Mouse (Mus musculus): ENCODE measurements around the gene Exoc8. TPM values are rescaled to one million over a fixed set of nuclear protein-coding genes. Genes with fewer than 3 reads are reported as not detected.

Exoc8 gene
- polyA plus RNA-seq, 1 experiment from 2014 or later = 5.9 TPM

GRCm38 (mm10) chr8:124929006-124929405 lies 31.5 kb upstream of the Exoc8 start:
- H3K4me3 ChIP-seq (ENCODE audit: low read depth, low read length) = no peak overlapping the region
- H3K27ac ChIP-seq (ENCODE audit: low read depth, low read length) = no peak overlapping the region
- 88% methylated on average over 11 of the region's 11 CpGs for WGBS
- H3K9ac ChIP-seq (ENCODE audit: low read length) = no peak overlapping the region
- no peak for ATAC-seq
- no peaks in the 10 kb centered on the region for H3K27me3 ChIP-seq (replicated peaks; ENCODE audit: control insufficient read depth, insufficient read depth, low read length)
- no peaks in the 10 kb centered on the region for H3K36me3 ChIP-seq (ENCODE audit: control insufficient read depth, insufficient read depth, low read length)
- H3K4me2 ChIP-seq (ENCODE audit: low read length) = no peak overlapping the region
- no peaks in the 10 kb centered on the region for H3K9me3 ChIP-seq (replicated peaks; ENCODE audit: control insufficient read depth, low read length)
- no peaks in the 10 kb centered on the region for H3K4me1 ChIP-seq (ENCODE audit: control insufficient read depth, insufficient read depth, low read length)
- no peak for DNase-seq (ENCODE audit: low spot score)

- DNase-seq (ENCODE audit: low spot score) (no peak), ATAC-seq (no peak)
- 86% methylated on average over 10 of the region's 10 CpGs for WGBS
- Histone ChIP-seq H3K9me3 (replicated peaks; ENCODE audit: control insufficient read depth, low read length) (no peaks in the 10 kb centered on the region), H3K4me1 (ENCODE audit: control insufficient read depth, insufficient read depth, low read length) (no peaks in the 10 kb centered on the region), H3K4me3 (ENCODE audit: low read depth, low read length) (no peak overlapping the region), H3K27me3 (replicated peaks; ENCODE audit: control insufficient read depth, insufficient read depth, low read length) (no peaks in the 10 kb centered on the region), H3K9ac (ENCODE audit: low read length) (no peak overlapping the region), H3K36me3 (ENCODE audit: control insufficient read depth, insufficient read depth, low read length) (no peaks in the 10 kb centered on the region), H3K27ac (ENCODE audit: low read depth, low read length) (no peak overlapping the region), H3K4me2 (ENCODE audit: low read length) (no peak overlapping the region)
These were observed 28.9 kb upstream of the Exoc8 start for GRCm38 (mm10) chr8:124926351-124926771.

GRCm38 (mm10) chr8:124925544-124926266 lies 28.2 kb upstream of the Exoc8 start:
- Histone ChIP-seq H3K9me3 (replicated peaks; ENCODE audit: control insufficient read depth, low read length) (no peaks in the 10 kb centered on the region), H3K27ac (ENCODE audit: low read depth, low read length) (no peak overlapping the region), H3K36me3 (ENCODE audit: control insufficient read depth, insufficient read depth, low read length) (no peaks in the 10 kb centered on the region), H3K9ac (ENCODE audit: low read length) (no peak overlapping the region), H3K4me1 (ENCODE audit: control insufficient read depth, insufficient read depth, low read length) (no peaks in the 10 kb centered on the region), H3K27me3 (replicated peaks; ENCODE audit: control insufficient read depth, insufficient read depth, low read length) (no peaks in the 10 kb centered on the region), H3K4me3 (ENCODE audit: low read depth, low read length) (no peak overlapping the region), H3K4me2 (ENCODE audit: low read length) (no peak overlapping the region)
- WGBS = 92% methylated on average over 14 of the region's 14 CpGs
- ATAC-seq = no peak
- DNase-seq (ENCODE audit: low spot score) = no peak

GRCm38 (mm10) chr8:124923971-124924652 lies 26.6 kb upstream of the Exoc8 start:
- no peaks in the 10 kb centered on the region for H3K36me3 ChIP-seq (ENCODE audit: control insufficient read depth, insufficient read depth, low read length)
- ATAC-seq = no peak

GRCm38 (mm10) chr8:124922490-124923089 lies 25.1 kb upstream of the Exoc8 start:
- H3K27ac ChIP-seq (ENCODE audit: low read depth, low read length) = no peak overlapping the region
- H3K9ac ChIP-seq (ENCODE audit: low read length) = no peak overlapping the region
- H3K4me3 ChIP-seq (ENCODE audit: low read depth, low read length) = no peak overlapping the region
- H3K9me3 ChIP-seq (replicated peaks; ENCODE audit: control insufficient read depth, low read length) = no peaks in the 10 kb centered on the region
- no peaks in the 10 kb centered on the region for H3K36me3 ChIP-seq (ENCODE audit: control insufficient read depth, insufficient read depth, low read length)
- WGBS = 88% methylated on average over 11 of the region's 11 CpGs
- H3K27me3 ChIP-seq (replicated peaks; ENCODE audit: control insufficient read depth, insufficient read depth, low read length) = no peaks in the 10 kb centered on the region
- DNase-seq (ENCODE audit: low spot score) (no peak), ATAC-seq (no peak)
- H3K4me2 ChIP-seq (ENCODE audit: low read length) = no peak overlapping the region
- no peaks in the 10 kb centered on the region for H3K4me1 ChIP-seq (ENCODE audit: control insufficient read depth, insufficient read depth, low read length)

More at GRCm38 (mm10) chr8:124923971-124924652, 26.6 kb upstream of the Exoc8 start:
- WGBS = 91% methylated on average over 15 of the region's 15 CpGs
- no peak for DNase-seq (ENCODE audit: low spot score)
- no peaks in the 10 kb centered on the region for H3K9me3 ChIP-seq (replicated peaks; ENCODE audit: control insufficient read depth, low read length)
- H3K4me3 ChIP-seq (ENCODE audit: low read depth, low read length) = no peak overlapping the region
- H3K27me3 ChIP-seq (replicated peaks; ENCODE audit: control insufficient read depth, insufficient read depth, low read length) = no peaks in the 10 kb centered on the region
- H3K4me1 ChIP-seq (ENCODE audit: control insufficient read depth, insufficient read depth, low read length) = no peaks in the 10 kb centered on the region
- H3K27ac ChIP-seq (ENCODE audit: low read depth, low read length) = no peak overlapping the region
- H3K9ac ChIP-seq (ENCODE audit: low read length) = no peak overlapping the region
- no peak overlapping the region for H3K4me2 ChIP-seq (ENCODE audit: low read length)

GRCm38 (mm10) chr8:124921369-124922279 lies 24.1 kb upstream of the Exoc8 start:
- Histone ChIP-seq H3K27me3 (replicated peaks; ENCODE audit: control insufficient read depth, insufficient read depth, low read length) (no peaks in the 10 kb centered on the region), H3K4me2 (ENCODE audit: low read length) (no peak overlapping the region), H3K4me1 (ENCODE audit: control insufficient read depth, insufficient read depth, low read length) (no peaks in the 10 kb centered on the region), H3K27ac (ENCODE audit: low read depth, low read length) (no peak overlapping the region), H3K9ac (ENCODE audit: low read length) (no peak overlapping the region), H3K9me3 (replicated peaks; ENCODE audit: control insufficient read depth, low read length) (no peaks in the 10 kb centered on the region), H3K36me3 (ENCODE audit: control insufficient read depth, insufficient read depth, low read length) (no peaks in the 10 kb centered on the region), H3K4me3 (ENCODE audit: low read depth, low read length) (no peak overlapping the region)
- ATAC-seq = no peak
- 88% methylated on average over 18 of the region's 18 CpGs for WGBS
- no peak for DNase-seq (ENCODE audit: low spot score)

- peaks cover 25% of the 10 kb centered on the region for H3K36me3 ChIP-seq (ENCODE audit: control insufficient read depth, insufficient read depth, low read length)
- H3K4me1 ChIP-seq (ENCODE audit: control insufficient read depth, insufficient read depth, low read length) = no peaks in the 10 kb centered on the region
- H3K4me2 ChIP-seq (ENCODE audit: low read length) = no peak overlapping the region
- no peak overlapping the region for H3K4me3 ChIP-seq (ENCODE audit: low read depth, low read length)
- WGBS = 76% methylated on average over 18 of the region's 18 CpGs
- DNase-seq (ENCODE audit: low spot score) = no peak
- H3K27me3 ChIP-seq (replicated peaks; ENCODE audit: control insufficient read depth, insufficient read depth, low read length) = no peaks in the 10 kb centered on the region
- H3K9ac ChIP-seq (ENCODE audit: low read length) = no peak overlapping the region
- no peak overlapping the region for H3K27ac ChIP-seq (ENCODE audit: low read depth, low read length)
- no peaks in the 10 kb centered on the region for H3K9me3 ChIP-seq (replicated peaks; ENCODE audit: control insufficient read depth, low read length)
- no peak for ATAC-seq
These were observed 20.4 kb upstream of the Exoc8 start for GRCm38 (mm10) chr8:124917741-124918484.

GRCm38 (mm10) chr8:124914061-124914460 lies 16.6 kb upstream of the Exoc8 start:
- DNase-seq (ENCODE audit: low spot score) (no peak), ATAC-seq (no peak)
- Histone ChIP-seq H3K9me3 (replicated peaks; ENCODE audit: control insufficient read depth, low read length) (no peaks in the 10 kb centered on the region), H3K27ac (ENCODE audit: low read depth, low read length) (no peak overlapping the region), H3K9ac (ENCODE audit: low read length) (no peak overlapping the region), H3K4me3 (ENCODE audit: low read depth, low read length) (no peak overlapping the region), H3K36me3 (ENCODE audit: control insufficient read depth, insufficient read depth, low read length) (peaks cover 59% of the 10 kb centered on the region), H3K4me2 (ENCODE audit: low read length) (no peak overlapping the region), H3K4me1 (ENCODE audit: control insufficient read depth, insufficient read depth, low read length) (no peaks in the 10 kb centered on the region), H3K27me3 (replicated peaks; ENCODE audit: control insufficient read depth, insufficient read depth, low read length) (no peaks in the 10 kb centered on the region)
- WGBS = 97% methylated on average over 5 of the region's 5 CpGs

All from forebrain, embryonic 14.5 days (tissue).